In genomic region chr15:100669337-100669736, GRCm38 (mm10) we compare ENCODE assay signal across 8 mouse cellular contexts. TPM values are rescaled to one million over a fixed set of nuclear protein-coding genes. Genes with fewer than 3 reads are reported as not detected.
DNase-seq lines count a peak whose midpoint lies in the region; ATAC-seq and TF ChIP-seq lines count a peak whose summit lies in the region.

Gene Bin2 (minus strand): TSS chr15:100669553.

- H3K9ac ChIP-seq in liver, embryonic 14.5 days (replicated peaks): peak within 1 kb of the TSS; percentile 76
- H3K9ac ChIP-seq in hindbrain, embryonic 13.5 days: no peak within 1 kb of the TSS

- H3K27me3 ChIP-seq in liver, embryonic 14.5 days (ENCODE audit: control insufficient read depth, insufficient read depth, low read length): no peaks in the 10 kb centered on the region
- H3K27me3 ChIP-seq in hindbrain, embryonic 13.5 days: peaks cover 9% of the 10 kb centered on the region; the same call in 1 of the 2 replicates

- TF ChIP-seq EP300 in liver, embryonic 14.5 days (IDR thresholded peaks at IDR 0.05; ENCODE audit: low read depth): no peak

- intact Hi-C loops in gastrocnemius, postnatal 36 days (cut with DNase I): no loop called here

- no peak within 1 kb of the TSS for H3K27ac ChIP-seq in liver, embryonic 14.5 days
- no peak within 1 kb of the TSS for H3K27ac ChIP-seq in hindbrain, embryonic 13.5 days

- H3K4me3 ChIP-seq in liver, embryonic 14.5 days (ENCODE audit: insufficient read depth in 1 of 2, low read depth in 2 of 2, low read length in 2 of 2): peak within 1 kb of the TSS; percentile 65 to 67
- H3K4me3 ChIP-seq in hindbrain, embryonic 13.5 days: no peak within 1 kb of the TSS

- H3K4me1 ChIP-seq in liver, embryonic 14.5 days (replicated peaks; ENCODE audit: control insufficient read depth in 2 of 2, insufficient read depth in 2 of 2, low read length in 1 of 2): peaks cover 11 to 54% of the 10 kb centered on the region in 2 experiments
- peaks cover 13% of the 10 kb centered on the region for H3K4me1 ChIP-seq in hindbrain, embryonic 13.5 days (replicated peaks)

- peak; percentile 58 for ATAC-seq in liver, embryonic 14.5 days (ENCODE audit: insufficient read depth)
- ATAC-seq in hindbrain, embryonic 13.5 days (ENCODE audit: low FRiP score): no peak

- H3K36me3 ChIP-seq in liver, embryonic 14.5 days (replicated peaks; ENCODE audit: control insufficient read depth, insufficient read depth, low read depth): no peaks in the 10 kb centered on the region
- no peaks in the 10 kb centered on the region for H3K36me3 ChIP-seq in hindbrain, embryonic 13.5 days

- no peaks in the 10 kb centered on the region for H3K9me3 ChIP-seq in liver, embryonic 14.5 days (ENCODE audit: control insufficient read depth, low read length)
- H3K9me3 ChIP-seq in hindbrain, embryonic 13.5 days: no peaks in the 10 kb centered on the region

- DNase-seq in ES-CJ7 (ENCODE audit: low read depth, low spot score): peak; percentile 67
- peak; percentile 18 for DNase-seq in brain, adult 2 months (ENCODE audit: low read depth, low spot score)
- peak; percentile 40 to 54 (median 47) for DNase-seq in liver, embryonic 14.5 days (ENCODE audit: low read depth in 3 of 3, low spot score in 3 of 3)
- DNase-seq in spleen, adult 12 weeks (ENCODE audit: low spot score): peak; percentile 63
- DNase-seq in cerebellum, postnatal 10 days: no peak
- DNase-seq in gastrocnemius, postnatal 36 days: no peak
- no peak for DNase-seq in kidney, adult 8-10 months

- no peak for TF ChIP-seq CTCF in liver, embryonic 14.5 days (IDR thresholded peaks at IDR 0.05; ENCODE audit: low read depth)

- peak within 1 kb of the TSS; percentile 71 for H3K4me2 ChIP-seq in liver, embryonic 14.5 days (ENCODE audit: low read depth)
- no peak within 1 kb of the TSS for H3K4me2 ChIP-seq in hindbrain, embryonic 13.5 days

- 15% methylated on average over 20 of the region's 20 CpGs for WGBS in liver, embryonic 14.5 days (ENCODE audit: insufficient replicate concordance)
- WGBS in hindbrain, embryonic 13.5 days: 95% methylated on average over 20 of the region's 20 CpGs

RNA-seq across cellular contexts. Expression of gene Bin2, which starts in this region (rescaled TPM):
- 16.5 and 17.5 TPM in 2 replicates for polyA plus RNA-seq in liver, embryonic 14.5 days (2012; rRNA removed)
- 12.7 and 15.2 TPM in 2 replicates for polyA plus RNA-seq in liver, embryonic 14.5 days (2014; fragmentation: Nextera tagmentation; extraction: Ambion mirVana)
- total RNA-seq in gastrocnemius, postnatal 36 days (2021): 1 to 10 TPM in 1 of 2 experiments, under 1 TPM in 1; 0.44 to 1.1 TPM
- polyA plus RNA-seq in hindbrain, embryonic 13.5 days (2015; fragmentation: Nextera tagmentation; extraction: Ambion mirVana): 2.0 and 2.4 TPM in 2 replicates

Comparison
In these comparisons a context has a peak if more than half of its experiments do, and no peak if none do; other contexts are left out.
1. DNase-seq: peak in ES-CJ7 (single experiment), brain, adult 2 months (single experiment), liver, embryonic 14.5 days (3 of 3) and spleen, adult 12 weeks (single experiment); none in cerebellum, postnatal 10 days (0 of 2), gastrocnemius, postnatal 36 days (0 of 2) and kidney, adult 8-10 months (0 of 2).